Mouse (Mus musculus) brain, adult 2 months (tissue): Measurements from ENCODE around the gene Gm45140.
A peak's percentile ranks its signal among the peaks of the same experiment; 100 is the strongest.
"Not testable (repeated sequence)": the region's sequence is repeated elsewhere in the genome, so short reads cannot be mapped to it uniquely, and the experiment has no call there.

Source experiments
- DNase-seq: peaks from one replicate; pipeline ENCODE4 v3.0.0; 2011; ENCODE audit warnings: low read depth, low spot score

The Gm45140 gene

GRCm38 (mm10) chr6:87777842-87778241, 57.8 kb downstream of the Gm45140 start, which contains the start of gene Gp9:
Gene Gp9 (plus strand): TSS chr6:87778072.
- DNase-seq: no peak

- no peak for DNase-seq
These were observed 58.9 kb downstream of the Gm45140 start for GRCm38 (mm10) chr6:87776663-87777062.

GRCm38 (mm10) chr6:87775588-87776245, 59.9 kb downstream of the Gm45140 start:
- no peak for DNase-seq

- DNase-seq: no peak
These were observed 60.7 kb downstream of the Gm45140 start for GRCm38 (mm10) chr6:87774909-87775308.

GRCm38 (mm10) chr6:87774466-87774865, 61.1 kb downstream of the Gm45140 start:
- DNase-seq: no peak

GRCm38 (mm10) chr6:87770626-87771025, 65.0 kb downstream of the Gm45140 start:
- peak; percentile 36 for DNase-seq

GRCm38 (mm10) chr6:87764296-87764695, 71.3 kb downstream of the Gm45140 start:
- DNase-seq: not testable (repeated sequence)

- peak; percentile 72 for DNase-seq
These were observed 72.0 kb downstream of the Gm45140 start for GRCm38 (mm10) chr6:87763376-87764280.

- no peak for DNase-seq
These were observed 73.4 kb downstream of the Gm45140 start for GRCm38 (mm10) chr6:87762161-87762560.

GRCm38 (mm10) chr6:87759850-87760249, 75.7 kb downstream of the Gm45140 start:
- DNase-seq: no peak

- DNase-seq: no peak
These were observed 76.2 kb downstream of the Gm45140 start for GRCm38 (mm10) chr6:87759404-87759803.

- no peak for DNase-seq
These were observed 78.7 kb downstream of the Gm45140 start for GRCm38 (mm10) chr6:87756896-87757295.

GRCm38 (mm10) chr6:87755196-87755595, 80.4 kb downstream of the Gm45140 start:
- no peak for DNase-seq

GRCm38 (mm10) chr6:87751574-87751973, 84.0 kb downstream of the Gm45140 start:
- no peak for DNase-seq

- no peak for DNase-seq
These were observed 85.2 kb downstream of the Gm45140 start for GRCm38 (mm10) chr6:87750184-87750910.

GRCm38 (mm10) chr6:87748531-87748930, 87.1 kb downstream of the Gm45140 start:
- no peak for DNase-seq

GRCm38 (mm10) chr6:87748078-87748477, 87.5 kb downstream of the Gm45140 start:
- DNase-seq: no peak

- no peak for DNase-seq
These were observed 88.7 kb downstream of the Gm45140 start for GRCm38 (mm10) chr6:87746849-87747248.

GRCm38 (mm10) chr6:87746059-87746458, 89.5 kb downstream of the Gm45140 start:
- DNase-seq: no peak

- no peak for DNase-seq
These were observed 90.3 kb downstream of the Gm45140 start for GRCm38 (mm10) chr6:87745301-87745700.

- no peak for DNase-seq
These were observed 91.0 kb downstream of the Gm45140 start for GRCm38 (mm10) chr6:87744632-87745031.

- DNase-seq: no peak
These were observed 92.3 kb downstream of the Gm45140 start for GRCm38 (mm10) chr6:87743281-87743680.
